Mouse (Mus musculus) ovary, postnatal 14 days (tissue): Measurements from ENCODE around the gene Disp3.

Experiments used
- DNase-seq: peaks from one replicate; pipeline ENCODE4 v3.0.0; 2022; ENCODE audit warnings: low spot score

Disp3 gene

DNA sequence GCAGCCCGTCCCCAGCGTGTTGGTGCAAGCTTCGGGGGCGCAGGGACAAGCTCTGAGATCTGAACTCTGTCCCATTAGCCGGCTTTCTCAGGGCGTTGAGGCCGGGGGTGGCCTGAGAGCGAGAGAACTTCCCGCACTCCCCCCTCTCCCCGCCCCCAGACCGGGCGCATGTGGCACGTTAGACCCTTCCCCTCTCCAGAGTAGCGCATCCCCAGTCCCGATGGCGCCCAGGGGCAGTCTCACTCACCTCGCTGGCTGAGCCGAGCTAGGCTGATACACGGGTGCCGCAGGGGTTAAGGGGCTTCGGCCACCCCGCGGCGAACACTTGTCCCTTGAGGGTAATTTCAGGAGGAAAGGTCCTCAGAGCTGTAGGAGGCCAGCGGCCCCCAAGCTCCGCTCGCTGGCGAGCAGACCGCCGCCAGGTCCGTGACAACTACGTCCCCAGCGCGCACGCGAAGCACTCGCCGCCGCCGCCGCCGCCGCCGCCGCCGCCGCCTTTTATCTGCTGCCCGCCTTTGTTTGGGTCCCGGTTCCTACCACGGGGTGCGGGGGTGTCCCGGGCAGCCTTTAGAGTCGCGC, at the start of gene Disp3:
Disp3 (minus strand) TSS at position 490 of the 579 bp plus-strand sequence.
- no peak for DNase-seq

DNA sequence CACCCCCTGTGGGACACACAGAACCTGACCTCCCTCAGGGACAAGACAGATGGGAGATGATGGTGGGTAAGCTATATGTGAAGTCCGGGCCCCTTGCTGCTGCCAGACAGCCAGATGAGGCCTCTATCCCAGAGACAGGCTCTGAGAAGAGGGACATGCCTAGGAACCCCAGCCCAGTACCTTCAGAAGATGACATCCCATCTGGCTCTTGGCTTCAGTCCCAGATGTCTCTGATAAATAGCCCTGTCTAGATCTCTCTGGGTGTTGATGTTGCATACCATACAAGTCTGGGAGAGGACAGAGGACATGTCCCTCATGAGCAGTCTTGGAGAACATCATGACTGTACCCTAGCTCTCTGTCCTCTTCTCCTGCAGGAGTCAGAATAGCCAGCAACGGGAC, 42.5 kb upstream of the Disp3 start:
- no peak for DNase-seq

DNA sequence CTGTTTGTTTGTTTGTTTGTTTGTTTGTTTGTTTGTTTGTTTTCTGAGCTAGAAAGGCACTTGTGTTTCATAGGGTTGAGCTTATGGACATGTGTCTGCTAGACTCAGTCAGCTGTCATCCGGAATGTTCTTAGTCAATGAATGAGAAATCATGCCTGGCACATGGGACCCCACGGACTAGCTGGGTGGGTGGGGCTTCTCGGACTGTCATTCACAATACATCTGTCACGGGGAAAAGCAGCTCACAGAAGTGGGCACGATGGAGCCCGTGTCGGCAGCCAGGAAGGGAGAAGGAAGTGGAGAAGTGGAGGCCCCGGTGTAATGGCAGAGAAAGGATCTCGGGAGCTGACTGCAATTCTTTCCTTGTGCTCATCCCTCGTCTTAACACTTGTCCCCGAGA, 41.7 kb upstream of the Disp3 start:
- DNase-seq, result no peak

DNA sequence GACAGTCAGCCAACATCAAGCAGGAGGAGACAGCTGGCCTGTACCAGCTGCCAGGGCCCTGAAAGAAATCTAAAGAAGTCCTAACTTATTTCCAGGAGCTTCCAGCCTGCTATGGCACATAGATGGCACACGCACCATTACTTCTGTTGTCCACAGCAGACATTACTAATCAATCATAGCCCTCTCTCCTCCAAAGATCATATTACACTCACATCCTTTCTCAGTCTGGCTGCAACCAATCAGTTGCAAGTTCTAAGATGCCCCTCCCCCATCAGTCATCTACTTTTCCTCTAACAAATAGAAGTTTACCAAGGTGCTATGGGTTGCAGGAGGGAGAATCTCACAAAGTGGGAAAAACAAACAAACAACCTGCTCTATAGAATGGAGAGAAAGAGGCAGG, 40.5 kb upstream of the Disp3 start:
- DNase-seq, result no peak

DNA sequence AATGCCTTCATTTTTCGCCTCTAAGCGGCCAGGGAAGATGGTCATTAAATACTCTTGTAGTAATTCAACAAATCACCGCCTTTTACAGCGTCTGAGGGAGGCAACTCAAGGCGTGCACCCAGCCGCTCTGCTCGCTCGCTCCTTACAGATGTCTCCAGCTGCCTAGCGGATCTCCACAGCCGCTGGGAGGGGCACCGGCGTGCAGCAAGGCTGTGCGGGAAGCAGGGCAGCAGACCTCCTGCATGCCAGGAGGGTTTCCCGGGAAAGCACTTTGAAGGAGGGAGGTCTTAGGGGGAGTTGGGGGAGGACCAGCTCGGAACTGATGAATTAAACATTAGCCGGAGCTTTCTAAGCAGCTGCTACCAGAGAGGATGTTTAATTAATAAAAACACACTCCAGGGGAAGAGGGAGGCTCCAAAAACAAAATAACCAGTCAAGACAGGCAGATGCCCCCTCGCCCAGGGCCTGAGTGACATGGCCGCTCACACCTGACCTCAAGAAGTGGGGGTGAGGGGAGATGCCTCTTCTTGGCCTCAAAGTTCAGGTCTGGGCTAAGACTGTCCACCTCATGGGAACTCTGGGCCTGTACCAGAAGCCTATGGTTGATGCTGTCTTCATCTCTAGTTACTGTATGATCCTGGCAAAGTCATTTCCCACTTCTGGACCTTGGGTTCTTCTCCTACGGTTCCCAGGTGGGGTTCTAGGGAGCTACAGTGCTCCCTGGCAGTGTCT, 39.7 kb upstream of the Disp3 start:
- DNase-seq, result no peak

DNA sequence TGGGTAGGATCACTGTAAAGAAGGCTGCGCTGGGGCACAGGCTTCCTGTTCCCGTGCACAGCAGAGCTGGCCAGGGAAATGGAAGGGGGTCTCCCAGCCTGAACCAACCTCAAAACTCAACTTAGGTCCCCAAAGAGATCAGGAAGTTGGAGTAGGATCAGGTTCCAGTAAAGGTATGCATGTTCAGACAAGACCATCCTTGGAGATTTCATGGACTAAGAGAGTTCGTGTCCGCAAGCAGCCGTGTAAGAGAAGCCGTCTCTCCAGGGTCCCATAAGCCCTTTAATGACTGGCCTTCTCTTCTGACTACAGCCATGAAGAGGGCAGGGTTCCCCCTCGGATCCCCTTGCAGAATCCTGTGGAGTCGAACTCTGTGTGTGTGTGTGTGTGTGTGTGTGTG, 39.0 kb upstream of the Disp3 start:
- DNase-seq, result no peak

DNA sequence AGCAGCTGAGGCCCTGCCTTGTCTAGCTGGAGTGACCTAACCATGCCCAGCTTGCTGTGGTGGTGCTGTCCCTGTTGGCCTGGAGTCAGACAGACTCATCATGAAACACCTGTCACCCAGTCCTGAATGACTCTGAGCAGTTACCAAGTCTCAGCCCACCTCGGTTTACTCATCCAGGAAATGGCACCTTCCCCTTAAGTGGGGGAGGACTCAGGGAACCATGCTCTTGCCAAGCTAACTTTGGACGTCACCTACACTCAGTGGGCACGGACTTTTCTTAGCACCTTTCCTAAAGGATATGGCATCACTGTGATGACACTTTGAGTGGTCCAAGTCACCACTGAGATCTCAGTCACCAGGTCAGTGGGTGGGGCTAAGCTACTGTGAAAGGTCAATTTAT, 38.2 kb upstream of the Disp3 start:
- DNase-seq, result no peak

DNA sequence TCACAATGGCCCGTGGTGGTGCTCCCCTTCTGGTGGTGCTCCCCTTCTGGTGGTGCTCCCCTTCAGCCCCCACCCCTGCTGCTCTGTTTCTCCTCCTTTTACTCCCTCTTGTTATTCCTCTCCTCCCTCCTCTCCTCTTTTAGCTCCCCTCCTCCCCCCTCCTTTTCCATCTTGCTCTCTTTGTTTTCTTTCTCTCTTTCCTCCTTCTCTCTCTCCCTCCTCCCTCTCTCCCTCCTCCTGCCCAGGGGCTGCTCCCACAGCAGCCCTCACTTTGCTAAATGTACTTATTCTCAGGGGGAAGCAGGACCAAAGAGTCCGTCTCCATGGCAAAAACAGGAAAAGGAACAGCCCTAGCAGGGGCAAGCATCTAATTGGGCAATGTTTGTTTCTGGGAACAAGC, 37.3 kb upstream of the Disp3 start:
- DNase-seq, result no peak

DNA sequence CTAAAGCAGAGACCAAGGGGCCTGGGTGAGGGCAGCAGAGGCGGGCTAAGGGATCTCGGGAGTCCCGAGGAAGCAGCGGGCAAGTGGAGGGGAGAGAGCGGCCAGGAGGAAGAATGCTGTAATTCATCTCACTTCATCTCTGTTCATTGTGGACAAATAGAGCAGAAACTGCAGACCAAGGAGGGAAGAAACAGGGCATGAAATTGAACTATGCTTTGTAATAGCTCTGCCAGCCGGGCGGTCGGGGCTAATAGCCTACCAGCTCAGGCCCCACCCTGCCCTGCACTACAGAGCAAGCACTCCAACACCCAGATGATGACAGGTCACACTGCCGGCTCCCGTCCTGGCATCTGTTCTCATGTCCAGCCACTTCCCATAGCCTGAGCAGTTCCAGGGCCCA, 34.4 kb upstream of the Disp3 start:
- DNase-seq, result no peak

DNA sequence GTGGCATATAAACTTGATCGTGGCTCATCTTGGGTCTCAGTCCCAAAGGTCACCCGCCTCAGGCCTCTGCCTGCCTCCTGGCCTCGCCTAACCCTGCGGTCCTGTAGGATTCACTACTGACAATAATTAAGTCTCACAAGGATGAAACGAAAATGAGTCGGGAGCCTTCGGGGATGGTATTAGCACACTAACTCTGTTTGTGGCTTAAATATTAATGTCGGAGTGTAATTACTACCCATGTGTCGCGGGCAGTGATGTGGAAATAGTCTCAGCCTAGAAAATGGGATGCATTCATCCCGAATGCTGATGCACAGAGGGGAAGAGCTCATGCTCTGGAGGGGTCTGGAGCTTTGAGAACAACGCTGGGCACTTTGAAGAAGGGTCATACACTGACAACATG, 31.6 kb upstream of the Disp3 start:
- no peak for DNase-seq

DNA sequence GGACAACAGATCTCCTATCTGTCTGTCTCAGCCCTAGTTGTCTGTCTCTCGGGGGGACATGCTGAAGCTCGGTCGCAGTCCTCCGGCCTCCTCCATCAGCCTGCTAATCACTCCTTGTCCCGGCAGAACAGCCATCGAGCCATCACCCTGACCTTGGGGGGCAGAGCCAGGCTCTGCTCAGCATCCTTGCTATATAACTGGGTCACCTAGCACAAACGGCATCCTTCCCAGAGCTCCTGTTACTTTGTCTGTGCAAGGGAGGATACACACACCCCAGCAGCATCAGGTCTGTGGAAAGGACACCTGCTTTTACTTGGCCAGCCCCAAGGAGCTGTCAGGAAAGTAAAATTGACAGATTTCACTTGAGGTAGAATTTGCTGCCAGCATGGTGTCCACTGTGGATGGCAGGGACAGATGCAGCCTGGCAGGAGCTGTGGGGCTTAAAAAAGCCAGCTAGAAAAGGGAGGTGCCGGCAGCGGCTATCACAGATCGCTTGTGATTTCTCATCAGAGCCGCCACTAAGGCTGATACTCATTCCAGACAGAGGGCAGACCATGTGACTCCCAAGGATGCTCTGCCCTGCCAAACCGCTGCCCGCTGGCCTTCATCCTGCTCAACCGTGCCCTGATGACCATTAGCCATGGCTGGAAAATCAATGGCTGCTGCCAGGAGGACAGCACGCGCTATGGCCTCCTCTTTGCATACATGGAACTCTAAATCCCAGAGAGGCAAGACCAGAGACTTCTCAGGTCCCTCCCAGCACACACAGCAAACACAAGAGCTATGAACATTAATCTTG, 27.8 kb upstream of the Disp3 start:
- no peak for DNase-seq

DNA sequence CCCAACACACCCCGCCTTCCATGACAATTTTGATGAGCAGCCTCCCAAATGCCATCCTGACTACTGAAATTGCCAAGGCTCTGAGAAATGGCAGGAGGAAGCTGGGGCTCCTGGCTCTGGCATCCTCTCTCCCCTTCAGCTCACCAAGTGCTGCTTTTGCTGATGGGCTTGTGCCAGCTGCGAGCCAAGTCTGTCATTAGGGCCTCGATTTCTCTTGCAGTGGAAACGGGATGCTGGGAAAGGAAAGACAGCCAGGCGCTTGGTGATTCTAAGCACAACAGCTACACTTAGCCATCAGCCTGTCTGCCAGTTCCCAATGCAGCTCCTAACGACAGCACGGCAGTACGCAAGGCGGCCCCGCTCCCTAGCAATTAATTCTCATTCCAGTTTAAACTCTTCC, 26.6 kb upstream of the Disp3 start:
- no peak for DNase-seq

DNA sequence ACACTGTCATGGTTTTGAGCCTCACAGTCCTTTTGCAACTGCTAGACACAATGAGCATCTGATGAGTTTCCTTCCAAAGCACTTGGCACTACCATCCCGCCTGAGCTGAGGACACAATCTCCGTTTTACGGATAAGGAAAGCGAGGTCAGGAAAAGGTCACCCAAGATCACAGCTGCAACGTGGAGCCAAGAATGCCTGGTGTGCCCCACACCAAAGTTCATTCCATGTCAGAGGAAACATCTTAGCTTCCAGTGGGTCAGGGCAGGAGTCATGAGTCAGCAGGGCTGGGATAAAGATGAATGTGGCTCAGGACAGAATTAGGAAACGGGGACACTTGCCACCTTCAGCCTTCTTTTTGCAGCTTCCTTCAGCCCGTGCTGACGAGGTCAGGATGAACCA, 25.8 kb upstream of the Disp3 start:
- no peak for DNase-seq

DNA sequence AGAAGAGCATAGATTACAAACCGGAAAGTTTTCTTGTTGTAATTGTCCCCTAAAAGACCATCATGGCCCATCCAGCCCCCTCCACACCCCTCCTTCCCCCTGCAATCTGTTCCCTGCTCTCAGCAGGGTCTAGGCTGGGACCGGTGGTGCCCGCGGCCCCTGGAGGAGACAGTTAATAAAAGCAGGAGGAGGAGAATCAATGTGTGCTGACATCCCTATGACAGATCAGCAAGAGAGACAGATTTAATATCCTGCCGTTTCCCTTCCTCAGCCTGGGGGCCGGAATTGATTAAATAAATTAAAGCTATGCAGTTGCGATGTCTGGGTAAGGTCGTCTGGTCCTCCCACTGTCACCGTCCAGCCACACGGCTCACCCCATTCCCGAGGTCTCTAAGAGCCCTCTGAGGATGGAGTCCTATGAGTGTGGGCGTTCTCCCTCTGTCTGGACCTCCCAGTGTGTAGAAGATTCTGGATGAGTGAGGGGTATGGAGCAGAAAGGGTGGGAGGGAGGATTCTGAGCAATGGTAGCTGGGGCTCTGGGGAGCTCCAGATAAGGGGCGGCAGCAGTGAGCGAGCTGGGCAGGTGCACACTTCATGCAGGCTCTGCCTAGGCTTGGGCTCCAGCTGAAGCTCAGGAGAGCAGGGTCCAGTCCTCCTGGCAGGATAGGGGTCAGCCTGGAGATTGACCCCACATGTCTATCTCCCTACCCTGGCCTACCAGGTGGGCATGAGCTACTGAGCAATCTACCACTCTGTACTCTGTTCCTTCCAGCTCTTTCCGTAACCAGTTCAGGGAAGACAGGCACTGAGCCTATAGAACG, 24.7 kb upstream of the Disp3 start:
- DNase-seq, result no peak

DNA sequence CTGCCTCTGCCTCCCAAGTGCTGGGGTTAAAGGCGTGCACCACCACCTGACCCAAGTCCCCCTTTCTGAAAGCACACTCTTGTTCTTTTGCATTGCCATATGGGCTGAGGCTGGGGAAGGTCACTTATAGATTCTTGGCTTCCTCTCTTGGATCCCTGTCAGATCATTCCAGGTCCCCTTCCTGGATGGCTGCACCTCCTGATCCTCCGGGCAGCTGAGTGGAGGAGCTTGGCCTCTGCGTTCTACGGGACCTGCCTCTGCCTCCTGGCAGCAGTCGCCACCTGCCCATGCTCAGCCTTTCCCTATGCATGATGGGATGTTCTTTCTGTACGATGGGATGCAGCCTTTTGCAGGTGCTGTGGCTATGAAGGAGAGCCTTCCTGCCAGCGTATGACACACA, 23.1 kb upstream of the Disp3 start:
- no peak for DNase-seq

DNA sequence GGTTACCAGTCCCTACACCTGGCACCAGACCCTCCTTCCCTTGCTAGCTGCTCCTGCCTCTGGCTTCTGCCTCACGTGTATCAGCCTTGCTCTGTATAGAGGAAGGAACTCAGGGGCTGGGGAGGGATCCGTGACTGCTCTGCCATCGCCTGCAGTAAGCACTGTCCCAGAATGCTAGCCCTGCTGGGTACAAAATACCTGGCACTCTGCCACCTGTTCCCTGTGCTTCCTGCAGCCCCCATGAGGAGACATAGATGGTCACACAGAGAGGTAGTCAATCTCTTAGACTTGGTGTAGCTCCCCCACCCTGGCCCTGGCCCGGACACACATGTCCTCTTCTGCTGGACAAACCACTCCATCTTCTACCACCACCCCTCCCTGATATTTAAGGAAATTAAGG, 22.4 kb upstream of the Disp3 start:
- no peak for DNase-seq

DNA sequence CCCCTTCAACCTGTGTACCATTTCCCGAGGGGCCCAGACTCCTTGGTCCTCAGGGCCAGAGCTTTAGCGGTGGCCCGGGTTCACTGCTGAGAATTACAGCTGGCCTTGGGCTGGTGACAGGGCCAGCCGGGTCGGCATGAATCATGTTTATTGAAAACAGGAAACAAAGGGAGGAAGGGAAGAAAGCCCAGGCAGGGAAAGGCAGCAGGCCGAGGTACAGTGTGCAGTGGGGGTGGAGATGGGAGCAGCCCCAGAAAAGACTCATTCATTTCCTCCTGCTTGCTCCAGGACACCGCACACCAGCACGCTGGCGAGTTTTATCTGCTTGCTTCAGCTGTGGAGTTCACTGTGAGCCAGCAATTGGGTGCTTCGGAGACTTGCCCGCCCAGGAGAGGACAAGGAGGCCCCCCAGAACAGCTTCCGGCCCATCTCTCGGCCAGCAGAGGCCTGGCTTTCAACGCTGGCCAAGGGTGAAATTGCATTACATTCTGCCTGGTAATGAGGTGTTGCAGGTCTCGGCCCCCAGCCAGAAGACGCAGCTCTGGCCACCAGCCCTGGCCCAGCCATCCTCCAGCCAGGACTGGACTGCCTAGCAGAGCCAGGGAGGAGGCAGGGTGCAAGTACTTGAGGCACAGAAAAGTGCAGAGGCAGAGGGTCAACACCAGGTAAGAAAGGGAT, 18.8 kb upstream of the Disp3 start:
- DNase-seq, result no peak

DNA sequence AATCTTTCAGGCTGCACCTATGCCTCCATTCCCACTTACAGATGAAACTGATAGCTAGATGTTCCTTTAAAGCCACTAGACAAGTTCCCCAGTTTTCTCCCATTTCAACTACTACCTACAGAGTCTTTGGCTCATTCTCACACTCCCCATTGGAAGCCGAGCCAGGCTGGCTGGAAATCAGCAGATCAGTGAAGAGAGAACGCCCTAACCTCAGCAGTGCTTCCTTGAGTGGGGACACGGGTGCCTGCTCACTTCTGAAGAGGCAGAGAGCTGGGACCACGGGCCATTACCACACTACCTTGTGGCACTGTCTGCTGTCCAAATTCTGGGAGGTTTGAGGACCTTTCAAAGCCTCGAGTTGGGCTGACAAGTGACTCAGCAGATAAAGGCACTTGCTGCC, 11.0 kb upstream of the Disp3 start:
- no peak for DNase-seq

DNA sequence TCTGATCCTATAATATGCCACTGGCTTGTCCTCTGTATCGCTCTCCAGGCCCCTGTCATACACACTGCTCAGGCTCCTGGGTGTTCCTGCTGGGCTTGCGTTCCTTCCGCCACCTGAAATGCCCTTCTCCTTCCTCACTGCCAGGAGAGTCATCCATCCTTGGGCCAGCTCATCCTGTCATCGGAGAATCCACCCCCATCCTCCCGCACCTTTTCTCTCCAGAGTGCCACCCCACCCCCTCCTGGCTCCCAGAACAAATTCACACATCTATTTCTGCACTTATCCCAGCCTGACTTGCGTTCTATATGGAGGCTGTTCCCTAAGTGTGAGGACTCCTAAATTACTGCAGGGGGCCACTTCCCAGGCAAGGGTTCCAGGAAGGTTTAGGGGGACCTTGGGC, 9.9 kb upstream of the Disp3 start:
- DNase-seq, result no peak

DNA sequence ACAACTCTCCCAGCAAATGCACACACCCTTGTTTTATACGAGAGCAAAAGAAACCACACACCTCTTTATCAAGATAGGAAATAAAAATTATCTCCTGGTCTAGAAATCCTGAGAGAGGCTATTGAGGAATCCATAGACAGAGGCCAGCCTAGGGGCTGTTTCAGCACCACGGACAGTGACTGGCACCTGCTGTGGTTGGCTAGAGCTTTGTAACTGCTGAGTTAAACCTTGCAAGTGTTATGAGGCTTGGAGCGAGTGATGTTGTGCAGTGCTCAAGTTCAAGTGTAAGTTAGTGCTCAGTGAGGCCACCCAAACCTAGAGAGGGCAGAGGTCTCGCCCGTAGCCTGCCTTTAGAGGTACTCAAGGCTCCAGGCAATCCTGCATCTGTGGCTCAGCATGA, 5.6 kb upstream of the Disp3 start:
- DNase-seq, result peak; percentile 19

DNA sequence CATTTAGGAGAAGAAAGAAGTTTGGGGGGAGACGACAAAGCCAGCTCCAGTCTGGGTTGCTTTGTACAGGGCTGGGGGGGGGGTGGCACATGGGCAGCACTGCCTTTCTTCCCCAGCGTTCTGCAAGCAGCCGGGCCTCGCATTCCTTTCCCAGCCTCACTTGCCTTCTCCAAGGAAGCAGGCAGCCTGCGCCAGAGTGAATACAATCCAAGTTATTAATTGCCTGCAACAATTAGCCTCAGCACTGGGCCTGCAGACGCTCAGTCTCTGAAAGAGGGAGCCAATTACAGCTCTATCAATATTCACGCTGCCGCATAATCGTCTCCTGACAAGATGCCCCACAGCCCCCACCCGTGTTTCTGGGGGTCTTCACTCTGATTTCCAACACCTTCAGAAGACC, 4.1 kb upstream of the Disp3 start:
- no peak for DNase-seq

DNA sequence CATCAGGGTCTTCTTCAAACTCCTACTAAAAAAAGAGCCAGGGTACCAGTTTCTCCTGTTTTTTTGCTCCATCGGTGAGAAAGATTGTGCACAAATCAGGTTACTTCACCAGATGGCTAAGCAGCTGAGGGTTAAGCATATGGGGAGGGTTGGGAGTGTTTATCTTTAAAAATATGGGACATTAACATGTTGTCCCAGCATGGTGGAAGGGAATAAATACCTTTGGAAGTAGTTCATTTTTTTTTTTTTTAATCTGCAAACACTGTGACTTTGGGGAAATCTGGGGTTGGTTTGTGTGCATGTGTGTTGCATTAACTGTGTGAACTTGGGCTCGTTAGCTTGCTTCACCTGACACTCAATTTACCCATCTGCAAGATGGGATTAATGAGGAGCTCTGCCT, 3.3 kb upstream of the Disp3 start:
- DNase-seq, result no peak
